Mouse (Mus musculus) urinary bladder, postnatal 36 days (tissue): ENCODE data around the gene Mroh3.

ENCODE experiments used
- DNase-seq, 2 experiments: peaks; one replicate each; pipeline ENCODE4 v3.0.0; 2022; ENCODE audit warnings: low spot score in 2 of 2, mixed read lengths in 1 of 2

Gene Mroh3

GRCm38 (mm10) chr1:136212803-136213202 is at the start of gene Mroh3:
TSS of gene Mroh3 (minus strand) at chr1:136212828.
- no peak for DNase-seq

- no peak for DNase-seq
Observed at GRCm38 (mm10) chr1:136260635-136261238, 48.1 kb upstream of the Mroh3 start, which contains the start of gene Gpr25. TSS of gene Gpr25 (minus strand) at chr1:136260873.

- peak in 1 of 2 experiments; percentile 23 for DNase-seq
Observed at GRCm38 (mm10) chr1:136259893-136260634, 47.4 kb upstream of the Mroh3 start.

GRCm38 (mm10) chr1:136259543-136259892 is 46.9 kb upstream of the Mroh3 start:
- no peak for DNase-seq

- no peak for DNase-seq
Observed at GRCm38 (mm10) chr1:136258495-136258894, 45.9 kb upstream of the Mroh3 start.

- DNase-seq, result no peak
Observed at GRCm38 (mm10) chr1:136255657-136256056, 43.0 kb upstream of the Mroh3 start.

- DNase-seq, result no peak
Observed at GRCm38 (mm10) chr1:136255174-136255573, 42.5 kb upstream of the Mroh3 start.

- DNase-seq, result no peak
Observed at GRCm38 (mm10) chr1:136254503-136255065, 42.0 kb upstream of the Mroh3 start.

GRCm38 (mm10) chr1:136253472-136253871 is 40.8 kb upstream of the Mroh3 start:
- DNase-seq, result no peak

- no peak for DNase-seq
Observed at GRCm38 (mm10) chr1:136249662-136250061, 37.0 kb upstream of the Mroh3 start.

GRCm38 (mm10) chr1:136247393-136247792 is 34.8 kb upstream of the Mroh3 start:
- DNase-seq, result peak; percentile 40 to 67

- no peak for DNase-seq
Observed at GRCm38 (mm10) chr1:136244469-136244868, 31.8 kb upstream of the Mroh3 start.

GRCm38 (mm10) chr1:136241801-136242200 is 29.2 kb upstream of the Mroh3 start:
- no peak for DNase-seq

GRCm38 (mm10) chr1:136238495-136238894 is 25.9 kb upstream of the Mroh3 start:
- DNase-seq, result no peak

GRCm38 (mm10) chr1:136234595-136235092 is 22.0 kb upstream of the Mroh3 start:
- DNase-seq, result no peak

- no peak for DNase-seq
Observed at GRCm38 (mm10) chr1:136233892-136234594, 21.4 kb upstream of the Mroh3 start, which contains the start of gene Inava. TSS of gene Inava (minus strand) at chr1:136234264.

- DNase-seq, result no peak
Observed at GRCm38 (mm10) chr1:136232986-136233790, 20.6 kb upstream of the Mroh3 start.

- DNase-seq, result no peak
Observed at GRCm38 (mm10) chr1:136232285-136232926, 19.8 kb upstream of the Mroh3 start.

GRCm38 (mm10) chr1:136231596-136231995 is 19.0 kb upstream of the Mroh3 start:
- DNase-seq, result peak in 1 of 2 experiments; percentile 35

GRCm38 (mm10) chr1:136230201-136230600 is 17.6 kb upstream of the Mroh3 start:
- DNase-seq, result peak; percentile 61 to 79

GRCm38 (mm10) chr1:136229040-136229373 is 16.4 kb upstream of the Mroh3 start:
- DNase-seq, result no peak
